Mouse (Mus musculus) megakaryocyte, embryonic 14.5 days (primary cell): ENCODE results near the gene Mettl5.

Experiments
- FLI1 ChIP-seq: IDR thresholded peaks from 2 replicates; pipeline ENCODE4 v1.6.1; 2012; ENCODE audit warnings: low read length, inconsistent platforms, mixed read lengths
- GATA1 ChIP-seq: IDR thresholded peaks from 3 replicates; pipeline ENCODE4 v1.6.1; 2012; ENCODE audit warnings: mixed read lengths, low read length, inconsistent platforms, borderline replicate concordance

DNA sequence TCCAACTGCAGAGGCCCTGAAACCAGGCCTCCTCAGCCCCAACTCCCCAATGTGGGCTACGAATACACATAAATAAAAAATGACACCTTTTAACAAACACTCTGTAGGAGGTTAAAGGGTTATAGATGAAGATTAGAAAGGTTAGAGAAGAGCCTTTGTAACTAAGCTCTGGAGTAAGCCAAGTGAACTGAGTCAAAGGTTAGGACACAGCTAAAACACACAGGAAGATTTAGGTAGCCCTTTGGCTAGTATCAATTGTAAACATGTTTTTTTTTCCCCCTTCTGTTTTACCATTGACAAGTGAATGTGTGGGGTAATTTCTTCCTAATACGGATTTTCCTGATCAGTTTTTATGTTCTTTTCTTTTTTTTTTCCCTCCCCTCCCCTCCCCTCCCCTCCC lies 27.4 kb upstream of the Mettl5 start:
- no peak for TF ChIP-seq FLI1
- no peak for TF ChIP-seq GATA1
